Mouse (Mus musculus) thymus, adult 18-20 months (tissue): ENCODE results near the gene Tlr9.
A peak's percentile ranks its signal among the peaks of the same experiment; 100 is the strongest.

Source experiments
- DNase-seq, 2 experiments: peaks; one replicate each; pipeline ENCODE4 v3.0.0; 2022; ENCODE audit warnings: mixed read lengths in 2 of 2

Tlr9 gene

DNA sequence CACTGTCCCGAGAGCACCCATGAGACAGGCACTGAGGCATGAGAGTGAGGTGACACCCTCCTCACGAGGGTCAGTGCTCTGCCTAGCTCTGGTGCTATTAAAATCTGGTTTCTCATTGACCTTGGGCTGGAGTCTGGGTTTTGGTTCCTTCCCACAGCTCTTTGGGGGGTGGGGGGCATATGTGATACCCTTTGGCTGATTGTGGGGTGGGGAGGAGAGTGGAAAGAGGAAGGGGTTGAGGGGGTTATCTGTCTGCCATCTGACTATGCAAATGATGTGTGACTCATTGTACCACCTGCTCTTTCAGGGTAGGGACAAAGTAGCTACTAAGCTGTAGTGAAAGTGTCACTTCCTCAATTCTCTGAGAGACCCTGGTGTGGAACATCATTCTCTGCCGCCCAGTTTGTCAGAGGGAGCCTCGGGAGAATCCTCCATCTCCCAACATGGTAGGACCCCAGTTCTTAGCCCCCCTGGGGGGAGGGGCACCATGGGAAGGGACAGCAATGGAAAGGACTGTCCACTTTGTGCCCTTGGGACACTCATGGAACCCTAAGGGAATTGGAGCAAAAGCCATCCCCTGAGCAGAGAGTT lies at the start of gene Tlr9:
TSS of gene Tlr9 (plus strand) at position 338 of the 591 bp plus-strand sequence.
- no peak for DNase-seq

DNA sequence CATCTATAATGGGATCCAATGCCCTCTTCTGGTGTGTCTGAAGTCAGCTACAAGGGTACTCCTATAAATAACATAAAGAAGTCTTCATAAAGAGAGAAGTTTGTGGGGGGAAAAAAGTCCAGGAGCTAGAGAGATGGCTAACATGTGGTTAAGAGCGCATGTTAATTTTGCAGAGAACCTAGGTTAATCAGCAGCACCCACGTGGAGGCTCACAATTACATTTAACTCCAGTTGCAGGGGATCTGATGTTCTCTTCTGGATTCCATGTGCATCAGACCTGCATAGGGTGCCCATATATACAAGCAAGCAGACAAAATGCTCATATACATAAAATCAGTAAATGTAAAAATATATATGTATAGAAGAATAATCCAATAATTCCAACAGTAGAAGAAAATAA lies 49.0 kb upstream of the Tlr9 start:
- no peak for DNase-seq

DNA sequence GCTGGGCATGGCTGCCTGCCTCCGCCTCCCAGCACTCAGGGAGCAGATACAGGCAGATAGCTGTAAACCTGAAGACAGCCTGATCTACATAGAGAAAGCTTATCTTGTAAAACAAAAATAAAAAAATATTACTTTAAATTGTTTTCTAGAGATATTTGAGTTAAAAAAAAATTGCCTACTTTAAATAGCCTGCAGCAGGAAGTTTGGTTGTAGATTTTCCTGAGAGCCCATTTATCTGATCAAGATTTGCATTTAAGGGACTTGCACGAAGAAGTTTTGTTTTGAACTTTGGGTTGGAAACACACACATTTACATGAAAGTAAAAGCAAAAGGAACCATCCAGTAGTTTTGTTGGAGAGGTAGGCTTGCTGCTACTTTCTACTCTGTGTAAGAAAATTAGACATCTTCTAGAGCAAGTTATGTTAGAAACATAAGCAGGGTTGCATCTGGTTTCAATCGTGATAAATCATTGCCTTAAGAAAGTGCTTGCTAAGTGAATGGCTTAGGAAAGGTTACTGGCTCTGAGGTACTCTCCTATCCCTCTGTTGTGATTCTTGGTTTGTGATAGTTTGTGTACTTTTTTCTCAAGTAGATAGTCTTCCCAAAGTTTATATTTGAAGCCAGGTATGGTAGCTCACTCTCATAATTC lies 46.7 kb upstream of the Tlr9 start:
- no peak for DNase-seq

DNA sequence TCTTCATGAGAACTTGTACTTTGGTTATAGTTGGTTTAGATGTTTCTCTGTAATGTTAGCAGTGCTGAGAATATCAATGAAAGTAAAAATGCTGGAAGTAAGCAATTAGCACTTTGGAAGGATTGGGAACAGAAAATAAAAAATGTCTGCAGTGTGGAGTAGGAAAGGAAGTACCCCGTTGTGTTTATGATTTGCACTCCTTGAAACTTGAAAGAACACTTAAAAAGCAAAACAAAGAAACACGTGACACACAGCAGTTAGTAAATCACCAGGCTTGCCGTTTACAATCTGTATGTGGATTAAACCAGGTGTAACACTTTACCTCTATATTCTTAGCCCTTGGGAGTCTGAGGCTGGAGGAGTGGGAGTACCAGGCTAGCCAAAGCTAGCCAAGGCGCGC lies 45.6 kb upstream of the Tlr9 start:
- DNase-seq, result no peak

DNA sequence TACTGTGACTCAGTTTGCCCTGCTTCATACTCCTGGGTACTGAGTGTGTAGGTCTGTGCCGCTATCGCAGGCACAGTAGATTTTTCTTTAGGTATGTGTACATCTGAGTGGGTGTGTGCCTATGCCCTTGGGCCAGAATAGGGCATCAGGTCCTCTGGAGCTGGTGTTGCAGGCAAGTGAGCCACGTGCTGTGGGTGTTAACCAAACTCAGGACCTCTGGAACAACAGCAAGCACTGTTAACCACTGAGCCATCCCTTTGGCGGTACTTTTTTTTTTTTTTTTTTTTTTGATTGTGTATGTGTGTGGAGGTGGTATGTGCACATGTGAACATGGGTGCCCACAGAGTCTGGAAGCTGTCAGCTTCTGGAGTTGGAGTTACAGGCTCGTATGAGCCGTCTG lies 44.6 kb upstream of the Tlr9 start:
- no peak for DNase-seq

DNA sequence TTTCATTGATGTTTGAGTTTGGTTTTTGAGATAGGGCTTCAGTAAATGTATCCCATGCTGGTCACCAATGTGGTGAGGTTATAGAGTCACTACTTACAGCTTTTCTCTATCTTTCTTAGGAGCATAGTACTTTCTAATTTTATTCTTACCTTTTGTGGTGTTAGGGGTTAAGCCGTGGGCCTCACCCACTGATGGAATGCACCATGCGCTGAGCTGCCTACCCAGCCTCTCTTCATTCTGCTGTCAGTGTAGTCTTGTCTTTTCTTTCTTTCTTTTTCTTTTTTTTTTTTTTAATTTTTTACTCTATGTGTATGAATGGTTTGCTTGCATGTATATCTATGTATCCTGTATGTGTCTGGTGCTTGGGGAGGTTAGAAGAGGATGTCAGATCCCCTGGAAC lies 42.9 kb upstream of the Tlr9 start:
- DNase-seq, result no peak

DNA sequence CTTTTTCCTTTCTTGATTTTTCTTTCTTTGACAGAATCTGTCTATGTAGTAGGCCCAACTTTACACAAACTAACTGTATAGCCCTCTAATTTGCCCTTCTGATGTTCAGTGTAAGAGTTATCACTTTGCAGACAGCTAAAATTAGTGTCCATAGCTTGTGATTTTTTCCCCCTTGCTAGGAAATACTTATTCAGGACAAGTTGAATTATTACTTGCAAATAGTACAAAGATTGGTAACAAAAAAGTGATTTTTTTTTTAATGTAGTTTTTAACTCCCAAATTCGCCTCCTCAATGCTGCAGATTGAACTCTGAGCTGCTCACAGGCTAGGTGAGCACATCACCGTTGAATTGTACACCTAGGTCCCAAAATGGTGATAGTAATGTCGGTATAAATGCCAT lies 42.4 kb upstream of the Tlr9 start:
- DNase-seq, result no peak

DNA sequence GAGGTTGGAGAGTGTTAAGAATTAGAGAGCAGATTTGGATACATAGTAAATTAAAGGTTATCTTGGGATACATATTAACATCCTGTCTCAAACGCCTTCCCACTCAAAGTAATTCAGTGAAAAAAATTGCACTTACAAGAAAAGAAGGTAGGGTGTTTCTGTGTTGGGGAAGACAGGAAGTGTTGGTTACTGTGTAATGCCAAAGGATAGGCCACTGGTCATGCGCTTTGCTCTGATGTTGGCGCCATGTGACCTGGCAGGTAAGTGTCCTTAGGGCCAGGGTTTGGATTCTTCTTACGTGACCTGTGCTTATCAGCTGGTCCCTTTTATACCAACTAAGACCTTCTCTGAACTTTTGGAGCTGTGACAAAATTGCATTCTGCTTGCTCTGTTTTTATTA lies 40.3 kb upstream of the Tlr9 start:
- DNase-seq, result no peak

DNA sequence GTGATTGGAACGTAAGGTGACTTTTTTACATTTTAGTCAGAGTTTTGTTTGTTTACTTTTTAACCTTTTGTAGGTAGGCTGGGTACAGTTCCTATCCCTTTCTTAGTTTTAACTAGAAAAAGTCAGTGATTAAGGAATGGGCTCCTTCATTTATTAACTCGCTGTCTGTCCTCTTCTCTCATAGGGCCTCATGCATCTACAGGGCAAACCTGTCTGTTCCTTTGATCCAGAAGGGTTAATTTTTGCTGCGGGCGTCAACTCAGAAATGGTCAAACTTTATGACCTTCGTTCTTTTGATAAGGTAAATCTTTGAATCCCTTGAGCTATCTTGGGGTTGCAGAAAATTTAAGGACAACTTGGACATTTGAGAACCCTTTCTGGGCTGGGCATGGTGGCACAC lies 38.4 kb upstream of the Tlr9 start:
- no peak for DNase-seq

DNA sequence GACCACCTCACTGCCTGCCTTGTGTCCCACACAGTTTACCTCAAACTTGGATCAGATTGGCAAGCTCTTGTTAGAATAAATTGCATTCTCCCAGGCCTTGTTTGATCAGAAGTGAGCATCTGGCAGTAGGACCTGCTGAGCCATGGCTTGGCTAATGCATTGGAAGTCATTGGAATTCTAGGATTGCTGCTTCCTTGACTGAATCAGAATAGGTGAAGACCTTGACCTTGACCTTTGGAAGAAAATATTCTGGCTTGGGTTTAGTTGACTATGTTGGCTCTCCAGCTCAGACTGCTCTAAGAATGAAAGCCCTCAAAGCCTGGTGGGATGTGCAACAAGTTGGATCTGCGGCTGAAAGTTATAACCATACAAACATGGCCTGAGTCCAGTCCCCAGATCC lies 31.0 kb upstream of the Tlr9 start:
- DNase-seq, result no peak

DNA sequence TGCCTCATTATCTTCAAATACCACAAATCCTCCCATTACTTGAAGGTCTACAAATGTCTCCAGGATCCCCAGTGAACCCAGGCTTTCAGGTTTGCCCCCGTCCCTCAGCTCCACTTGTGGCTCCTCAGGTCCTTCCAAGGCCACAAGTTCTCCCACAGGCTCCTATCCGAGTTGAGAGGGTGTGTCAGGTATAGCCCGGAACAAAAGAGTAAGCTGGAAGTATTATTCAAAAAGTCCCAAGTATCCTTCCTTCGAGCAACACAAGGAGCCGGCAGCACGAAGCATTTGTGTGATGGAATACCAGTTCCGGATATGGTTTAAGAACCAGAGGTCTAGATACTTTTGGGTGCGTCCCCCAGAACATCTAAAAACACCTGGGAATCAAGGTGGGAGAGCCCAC lies 30.4 kb upstream of the Tlr9 start:
- DNase-seq, result no peak

DNA sequence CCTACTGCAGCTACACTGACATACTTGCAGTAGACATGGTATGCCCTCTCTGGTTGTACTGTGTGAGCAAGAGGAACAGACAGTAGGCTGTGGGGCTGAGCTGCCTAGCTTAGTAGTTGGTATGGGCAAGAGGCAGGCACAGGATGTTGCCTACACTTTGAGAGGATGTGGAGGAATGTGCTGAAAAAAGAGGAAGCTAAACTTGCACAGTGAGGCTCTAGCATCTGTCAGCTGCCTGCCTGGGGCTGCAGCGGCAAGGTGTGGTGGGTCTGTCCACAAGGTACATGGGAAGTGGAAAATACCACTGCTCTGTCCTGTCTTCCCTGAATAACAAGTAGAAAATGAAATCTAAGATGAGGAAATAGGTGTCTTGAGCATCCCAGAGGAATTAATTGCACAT lies 29.4 kb upstream of the Tlr9 start:
- DNase-seq, result peak in 1 of 2 experiments; percentile 22

DNA sequence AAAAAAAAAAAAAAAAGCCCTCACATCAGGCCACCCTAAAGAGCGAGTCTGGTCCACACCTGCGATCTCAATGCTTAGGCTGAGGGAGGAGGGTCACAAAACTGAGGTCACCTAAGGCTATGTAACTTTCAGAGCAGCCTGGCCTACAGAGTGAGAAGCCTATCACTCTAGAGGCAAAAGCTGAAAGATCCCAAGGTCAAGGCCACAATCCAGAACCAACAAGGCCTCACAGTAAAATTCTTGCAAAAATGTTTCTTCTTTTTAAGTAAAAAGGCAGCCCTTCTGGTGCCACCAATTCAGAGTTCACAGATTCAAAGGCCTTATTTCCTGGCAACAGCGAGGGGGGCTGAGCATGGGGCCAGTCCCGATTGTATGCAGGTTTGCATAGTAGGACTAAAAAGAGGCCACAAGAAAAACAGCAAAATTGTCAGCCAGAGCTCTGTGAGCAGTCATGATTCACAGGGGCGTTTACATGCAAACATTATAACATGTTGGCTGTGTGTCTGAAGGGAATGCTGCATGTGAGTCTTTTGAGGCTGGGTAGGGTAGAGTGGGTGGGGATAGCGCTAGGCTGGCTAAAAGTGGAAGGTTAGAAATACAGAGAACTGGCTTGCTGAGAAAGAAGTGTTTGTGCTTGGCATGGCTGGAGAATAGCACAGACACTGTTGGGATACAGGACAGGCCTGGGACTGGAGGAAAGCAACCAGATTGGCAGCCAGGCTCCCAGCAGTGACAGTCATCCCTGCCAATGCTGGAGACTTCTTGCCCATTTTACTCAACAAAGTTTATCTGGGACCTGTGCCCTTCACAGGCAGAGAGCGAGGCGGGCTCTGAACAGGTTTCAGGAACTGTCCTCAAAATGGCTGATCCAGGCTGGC lies 28.2 kb upstream of the Tlr9 start:
- no peak for DNase-seq

DNA sequence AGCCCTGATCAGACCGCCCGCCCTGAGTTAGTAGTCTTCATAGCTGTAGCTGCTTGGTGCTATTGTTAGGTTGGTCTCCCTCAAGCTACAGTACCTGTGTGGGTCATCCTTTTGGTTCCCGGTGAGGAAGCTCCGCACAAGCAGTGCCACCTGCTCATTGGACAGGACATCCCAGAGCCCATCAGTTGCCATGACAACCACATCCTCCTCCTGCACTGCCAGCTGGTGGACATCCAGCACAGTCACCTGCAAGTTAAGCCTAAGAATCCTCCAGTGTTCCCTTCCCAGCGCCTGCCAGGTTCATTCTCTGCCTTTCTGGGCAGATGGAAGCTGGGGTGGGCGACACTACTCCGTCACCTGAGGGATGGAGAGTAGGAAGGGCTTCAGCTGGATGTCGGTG lies 26.7 kb upstream of the Tlr9 start:
- DNase-seq, result no peak

DNA sequence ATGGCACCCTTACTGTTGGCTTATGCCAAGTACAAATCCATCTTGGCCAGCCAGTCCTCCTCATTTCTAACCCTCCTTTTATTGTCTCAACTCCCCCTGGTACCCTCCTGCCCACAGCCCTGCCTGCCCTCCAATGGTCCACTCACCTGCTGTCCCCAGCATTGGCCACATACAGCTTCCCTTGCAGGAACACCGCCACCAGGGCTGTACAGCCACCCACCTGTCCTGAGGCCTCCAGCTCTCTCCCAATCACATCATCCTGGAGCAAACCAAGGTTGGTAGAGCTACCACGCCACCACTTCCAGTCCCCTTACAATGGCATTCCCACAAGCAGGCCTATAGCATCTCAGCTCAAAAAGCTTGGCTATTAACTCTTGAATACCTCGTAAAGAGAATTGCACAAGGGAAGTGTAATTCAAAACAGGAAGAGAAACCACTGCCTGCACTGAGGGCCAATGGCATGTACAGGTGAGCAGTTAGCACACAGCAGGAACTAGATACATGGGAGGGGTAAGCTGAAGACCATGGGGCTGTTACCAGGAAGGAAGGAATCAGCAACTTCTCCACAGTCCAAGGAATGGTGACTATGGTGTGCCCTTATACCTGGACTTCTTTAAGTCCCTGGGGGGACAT lies 25.2 kb upstream of the Tlr9 start:
- DNase-seq, result no peak

DNA sequence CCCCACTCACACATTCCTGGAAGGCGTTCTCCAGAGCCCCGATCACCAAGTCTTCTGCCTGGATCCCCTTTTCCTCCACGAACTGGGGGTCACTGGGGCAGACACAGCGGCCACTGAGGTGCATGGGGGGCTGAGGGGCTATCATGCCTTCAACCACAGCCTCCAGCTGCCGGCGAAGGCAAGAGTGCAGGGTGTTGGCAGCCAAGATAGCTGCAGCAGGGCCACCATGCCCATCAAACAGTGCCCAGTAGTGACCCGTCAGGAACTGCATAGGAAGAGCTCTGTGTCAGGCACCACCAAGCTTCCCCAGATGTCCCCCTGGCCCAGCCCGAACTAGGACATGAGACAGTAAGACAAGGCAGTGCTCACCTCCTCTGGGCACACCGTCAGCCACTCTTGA lies 24.7 kb upstream of the Tlr9 start:
- DNase-seq, result no peak

DNA sequence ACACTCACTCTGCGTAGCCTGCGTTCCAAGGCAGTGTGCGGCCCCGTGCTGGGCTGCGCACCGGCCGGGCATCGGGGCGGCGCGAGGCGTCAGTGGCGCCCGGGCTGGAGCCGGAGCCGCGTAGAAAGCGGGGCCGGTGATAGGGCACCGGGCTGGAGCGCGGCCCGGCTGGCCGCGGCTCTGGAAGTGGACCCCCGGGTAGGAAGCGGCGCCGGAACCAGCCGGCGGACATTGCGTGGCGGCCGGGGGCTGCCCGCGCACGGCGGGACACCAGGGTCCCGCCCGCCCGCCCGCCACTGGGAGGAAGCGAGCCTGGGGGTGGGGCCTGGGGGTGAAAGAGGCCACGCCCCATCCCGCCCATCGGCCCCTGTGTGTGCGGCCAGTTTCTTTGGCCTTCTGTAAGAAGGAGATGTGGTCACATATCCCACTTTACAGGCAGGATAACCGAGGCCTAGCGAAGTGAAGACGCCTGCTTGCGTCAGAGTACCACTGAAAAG lies 23.4 kb upstream of the Tlr9 start:
- DNase-seq, result peak; percentile 38 to 49

DNA sequence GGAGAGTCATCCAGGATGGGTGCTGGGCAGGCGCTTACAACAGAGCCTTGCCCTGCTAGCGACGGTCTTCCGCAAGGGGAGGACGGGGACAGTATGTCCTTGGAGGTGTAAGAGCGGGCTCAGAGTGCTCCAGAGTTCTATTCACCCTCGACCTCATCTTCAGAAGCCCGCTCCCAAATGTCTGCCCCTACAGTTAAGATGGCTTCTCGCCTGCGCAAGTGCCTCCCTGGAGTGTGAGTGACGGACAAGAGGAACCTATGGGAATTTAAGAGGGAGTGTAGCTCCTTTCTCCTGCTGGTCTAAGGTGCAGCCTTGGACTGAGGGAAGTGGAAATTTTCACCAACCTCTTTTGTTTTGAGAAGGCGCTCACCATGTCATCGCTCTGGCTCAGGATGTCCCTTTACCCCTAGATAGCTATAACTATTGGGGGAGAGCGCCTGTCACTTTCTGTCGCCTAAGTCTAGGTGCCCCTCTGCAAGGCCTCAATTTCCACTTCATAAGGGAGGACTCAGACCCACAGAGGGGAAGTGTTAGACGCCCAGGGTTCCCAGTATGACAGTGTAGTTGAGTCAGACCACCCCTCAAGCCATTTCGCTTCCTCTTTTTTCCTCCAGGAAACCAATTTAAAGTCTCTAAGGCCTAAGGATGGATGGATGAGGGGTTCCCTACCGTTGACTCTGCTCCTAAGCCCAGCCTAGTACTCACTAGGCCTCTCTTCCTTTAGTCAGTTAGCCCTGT lies 22.7 kb upstream of the Tlr9 start, which contains the start of gene Ppm1m:
TSS of gene Ppm1m (minus strand) at position 212 of the 738 bp plus-strand sequence.
- no peak for DNase-seq

DNA sequence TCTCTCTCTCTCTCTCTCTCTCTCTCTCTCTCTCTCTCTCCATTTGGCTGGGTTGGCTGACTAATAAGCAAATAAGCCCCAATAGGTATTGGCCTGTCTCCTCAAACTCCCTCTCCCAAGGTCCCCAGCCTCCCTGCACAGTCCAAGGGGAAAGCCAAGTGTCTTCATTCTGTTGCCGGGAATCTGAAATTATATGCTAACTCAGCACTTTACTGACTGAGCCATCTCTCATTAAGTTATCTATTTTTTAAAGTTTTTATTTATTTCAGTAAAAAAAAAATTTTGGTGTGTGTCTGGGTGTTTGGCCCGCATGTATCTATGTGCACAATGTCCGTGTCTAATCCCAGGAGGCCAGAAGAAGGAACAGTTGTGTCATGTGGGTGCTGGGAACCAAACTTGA lies 20.5 kb upstream of the Tlr9 start:
- DNase-seq, result no peak

DNA sequence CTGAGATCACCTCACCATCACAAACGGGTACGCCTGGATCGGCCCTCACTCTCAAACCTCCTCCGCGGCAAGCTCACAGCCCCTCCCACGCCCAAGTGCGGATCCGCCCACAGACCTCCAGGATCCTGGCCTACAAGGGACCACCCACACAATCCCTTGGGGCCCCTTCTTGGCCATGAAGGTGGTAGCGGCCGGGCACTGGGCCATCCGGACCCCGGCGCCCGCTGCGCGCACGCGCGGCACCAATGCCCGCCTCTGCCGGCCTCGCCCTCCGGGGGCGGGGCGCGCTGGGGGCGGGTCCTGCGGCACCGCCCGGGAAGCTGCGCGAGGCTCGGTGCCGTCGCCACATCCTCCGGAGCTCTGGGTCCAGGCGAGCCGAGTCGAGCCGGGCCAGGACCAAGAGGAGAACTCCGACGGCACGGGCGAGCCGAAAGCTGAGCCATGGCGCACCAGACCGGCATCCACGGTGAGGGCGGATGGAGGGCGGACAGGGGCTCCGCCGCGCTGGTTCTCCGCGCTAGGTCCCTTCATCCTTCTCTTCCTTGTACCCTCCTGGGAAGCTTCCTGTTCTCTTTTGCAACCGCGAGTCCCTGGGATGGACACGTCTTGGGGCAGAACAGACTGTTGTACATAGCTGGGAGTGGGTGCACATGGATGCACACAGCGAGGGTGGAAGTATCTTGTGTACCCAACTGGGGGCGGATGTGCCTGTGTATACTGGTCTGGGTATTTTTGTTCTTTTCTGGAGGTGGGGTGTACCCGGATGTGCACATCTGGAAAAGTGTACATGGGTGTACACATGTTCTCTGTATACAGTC lies 19.4 kb upstream of the Tlr9 start, which contains the start of gene Twf2:
TSS of gene Twf2 (plus strand) at position 290 of the 818 bp plus-strand sequence.
- DNase-seq, result peak; percentile 80 to 83
